Comparison of ENCODE assay signal across 7 mouse cellular contexts in the genomic region with DNA sequence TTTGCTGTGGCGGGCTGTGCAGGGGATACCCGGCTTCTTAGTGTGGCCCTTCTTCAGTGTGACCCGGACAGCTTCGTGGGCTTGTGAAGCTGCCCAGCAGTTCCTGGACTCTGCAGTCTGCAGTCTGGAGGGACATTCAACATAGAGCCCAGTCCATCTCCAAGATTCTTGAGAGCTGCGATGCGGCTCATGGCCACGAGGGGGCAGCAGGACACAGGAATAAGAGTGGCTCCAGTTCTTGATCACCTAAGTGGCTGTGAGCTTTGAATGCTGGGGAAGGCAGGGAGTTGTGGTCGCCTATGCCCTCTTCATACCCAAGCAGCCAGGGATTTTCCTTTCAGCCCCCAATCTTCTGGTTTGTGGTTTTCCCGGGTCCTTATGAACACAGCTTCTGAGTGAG. TPM values are rescaled to one million over a fixed set of nuclear protein-coding genes. Genes with fewer than 3 reads are reported as not detected.
DNase-seq lines count a peak whose midpoint lies in the region; ATAC-seq and TF ChIP-seq lines count a peak whose summit lies in the region.

No protein-coding gene starts in this region.

- no peak overlapping the region for H3K4me2 ChIP-seq in hindbrain, embryonic 13.5 days

- intact Hi-C loops in left cerebral cortex, adult 2 months (cut with DNase I), result loop anchor here (2.0 to 5.0 kb wide), 2 partner anchors 14 to 34 kb away; partner anchors contain the start of gene H2-K1

- ATAC-seq in hindbrain, embryonic 13.5 days (ENCODE audit: low FRiP score), result peak; percentile 80

- no peak overlapping the region for H3K27ac ChIP-seq in cerebellum, adult 2 months (ENCODE audit: insufficient read depth, low read length)
- H3K27ac ChIP-seq in hindbrain, embryonic 13.5 days, result no peak overlapping the region
- H3K27ac ChIP-seq in left cerebral cortex, adult 2 months, result no peak overlapping the region

- TF ChIP-seq CTCF in cerebellum, adult 2 months (IDR thresholded peaks at IDR 0.05; ENCODE audit: borderline replicate concordance, insufficient read depth, low read depth, low read length), result peak; percentile 92
- peak; percentile 74 for TF ChIP-seq CTCF in left cerebral cortex, adult 2 months (IDR thresholded peaks at IDR 0.05)

- no peaks in the 10 kb centered on the region for H3K9me3 ChIP-seq in hindbrain, embryonic 13.5 days

- peaks cover 29% of the 10 kb centered on the region for H3K36me3 ChIP-seq in hindbrain, embryonic 13.5 days

- no peak overlapping the region for H3K9ac ChIP-seq in hindbrain, embryonic 13.5 days

- H3K4me1 ChIP-seq in cerebellum, adult 2 months (ENCODE audit: control insufficient read depth, insufficient read depth, low read length), result no peaks in the 10 kb centered on the region
- H3K4me1 ChIP-seq in hindbrain, embryonic 13.5 days (replicated peaks), result peaks cover 4% of the 10 kb centered on the region; the same call in 1 of the 2 replicates

- H3K27me3 ChIP-seq in cerebellum, adult 2 months (ENCODE audit: control insufficient read depth, insufficient read depth, low read length), result no peaks in the 10 kb centered on the region
- H3K27me3 ChIP-seq in hindbrain, embryonic 13.5 days, result peaks cover 27% of the 10 kb centered on the region; the same call in 1 of the 2 replicates

- no peak overlapping the region for H3K4me3 ChIP-seq in cerebellum, adult 2 months (replicated peaks; ENCODE audit: insufficient read depth, low read depth, low read length)
- no peak overlapping the region for H3K4me3 ChIP-seq in hindbrain, embryonic 13.5 days
- no peak overlapping the region for H3K4me3 ChIP-seq in left cerebral cortex, adult 2 months

- peak; percentile 86 for DNase-seq in R1 (ENCODE audit: low read depth, low spot score)
- peak; percentile 69 to 84 for DNase-seq in cerebellum, adult 2 months
- peak; percentile 70 for DNase-seq in forelimb bud, embryonic 11.5 days (ENCODE audit: low read depth, low spot score)
- DNase-seq in left cerebral cortex, adult 2 months (ENCODE audit: extremely low spot score in 1 of 2, low spot score in 2 of 2), result peak in 1 of 2 experiments; percentile 68
- peak; percentile 76 to 83 for DNase-seq in lung, postnatal 4 days
- DNase-seq in right cerebral cortex, postnatal 14 days, result peak; percentile 68

- 2% methylated on average over 9 of the region's 9 CpGs for WGBS in cerebellum, adult 2 months
- WGBS in hindbrain, embryonic 13.5 days, result 3% methylated on average over 9 of the region's 9 CpGs

- TF ChIP-seq POLR2A in cerebellum, adult 2 months (IDR thresholded peaks at IDR 0.05; ENCODE audit: borderline replicate concordance, insufficient read depth, low read length), result no peak

RNA-seq across cellular contexts. Expression of gene Rps18, which starts 12.7 kb away (rescaled TPM):
- 283 and 320 TPM in 2 replicates for polyA plus RNA-seq in cerebellum, adult 2 months (2012; rRNA removed)
- polyA plus RNA-seq in hindbrain, embryonic 13.5 days (2015; fragmentation: Nextera tagmentation; extraction: Ambion mirVana), result 928 and 950 TPM in 2 replicates
- 100 to 1,000 TPM; 311 to 327 TPM for total RNA-seq in left cerebral cortex, adult 2 months (2021)

RNA-seq across cellular contexts. Expression of gene Vps52, which starts 12.9 kb away (rescaled TPM):
- polyA plus RNA-seq in cerebellum, adult 2 months (2012; rRNA removed), result 73.5 and 77.0 TPM in 2 replicates
- polyA plus RNA-seq in hindbrain, embryonic 13.5 days (2015; fragmentation: Nextera tagmentation; extraction: Ambion mirVana), result 69.6 and 69.9 TPM in 2 replicates
- 10 to 100 TPM; 74.6 to 82.7 TPM for total RNA-seq in left cerebral cortex, adult 2 months (2021)

RNA-seq across cellular contexts. Expression of gene B3galt4, which starts 17.2 kb away (rescaled TPM):
- polyA plus RNA-seq in cerebellum, adult 2 months (2012; rRNA removed), result 8.4 and 8.6 TPM in 2 replicates
- polyA plus RNA-seq in hindbrain, embryonic 13.5 days (2015; fragmentation: Nextera tagmentation; extraction: Ambion mirVana), result 12.2 TPM in 2 replicates
- total RNA-seq in left cerebral cortex, adult 2 months (2021), result 1 to 10 TPM; 6.3 to 6.5 TPM

RNA-seq across cellular contexts. Expression of gene Wdr46, which starts 28.0 kb away (rescaled TPM):
- 13.3 and 14.0 TPM in 2 replicates for polyA plus RNA-seq in cerebellum, adult 2 months (2012; rRNA removed)
- 24.3 and 25.2 TPM in 2 replicates for polyA plus RNA-seq in hindbrain, embryonic 13.5 days (2015; fragmentation: Nextera tagmentation; extraction: Ambion mirVana)
- total RNA-seq in left cerebral cortex, adult 2 months (2021), result 10 to 100 TPM; 14.7 to 18.4 TPM

RNA-seq across cellular contexts. Expression of gene Pfdn6, which starts 28.3 kb away (rescaled TPM):
- 117 and 135 TPM in 2 replicates for polyA plus RNA-seq in cerebellum, adult 2 months (2012; rRNA removed)
- 186 and 199 TPM in 2 replicates for polyA plus RNA-seq in hindbrain, embryonic 13.5 days (2015; fragmentation: Nextera tagmentation; extraction: Ambion mirVana)
- 10 to 100 TPM; 93.0 to 97.6 TPM for total RNA-seq in left cerebral cortex, adult 2 months (2021)
